Mouse (Mus musculus) liver, embryonic 12.5 days (tissue): Measurements from ENCODE around the gene Olfr522. TPM values are rescaled to one million over a fixed set of nuclear protein-coding genes. Genes with fewer than 3 reads are reported as not detected.

Source experiments
- polyA plus RNA-seq: library from polyadenylated mRNA; unstranded; fragments of >200 nt; fragmentation: Nextera tagmentation; extraction: Ambion mirVana; gene quantifications from 2 replicates; pipeline ENCODE4 v1.2.1, GENCODE M21; 2016

Gene Olfr522
- polyA plus RNA-seq, 1 experiment from 2014 or later: not detected

Other genes with a start within 250 kb of the Olfr522 start
- gene Utf1, start 221.0 kb downstream of the Olfr522 start, polyA plus RNA-seq: not detected in 2 replicates
- not detected in 2 replicates for gene 6430531B16Rik, start 186.0 kb downstream of the Olfr522 start, polyA plus RNA-seq
- 0.61 and 0.83 TPM in 2 replicates for gene Adam8, start 172.2 kb downstream of the Olfr522 start, polyA plus RNA-seq
- gene Zfp511, start 128.4 kb downstream of the Olfr522 start, polyA plus RNA-seq: 28.7 and 29.6 TPM in 2 replicates
- 36.6 and 38.3 TPM in 2 replicates for gene Tubgcp2, start 128.1 kb downstream of the Olfr522 start, polyA plus RNA-seq
- not detected in 2 replicates for gene Msx3, start 115.7 kb downstream of the Olfr522 start, polyA plus RNA-seq
- 0.33 and 0.38 TPM in 2 replicates for gene Caly, start 82.2 kb downstream of the Olfr522 start, polyA plus RNA-seq
- not detected in 2 replicates for gene Prap1, start 71.4 kb downstream of the Olfr522 start, polyA plus RNA-seq
- 7.4 and 7.6 TPM in 2 replicates for gene Fuom, start 62.3 kb downstream of the Olfr522 start, polyA plus RNA-seq
- gene Paox, start 49.0 kb downstream of the Olfr522 start, polyA plus RNA-seq: 11.0 and 11.5 TPM in 2 replicates
- 78.4 and 78.7 TPM in 2 replicates for gene Echs1, start 48.3 kb downstream of the Olfr522 start, polyA plus RNA-seq
- 25.4 and 25.6 TPM in 2 replicates for gene Mtg1, start 27.2 kb downstream of the Olfr522 start, polyA plus RNA-seq
- gene Sprn, start 9.9 kb downstream of the Olfr522 start, polyA plus RNA-seq: 0.04 TPM in 1 of 2 replicates, not detected in the other
- gene Olfr523, start 8.5 kb upstream of the Olfr522 start, polyA plus RNA-seq: not detected in 2 replicates
- gene Olfr524, start 41.2 kb upstream of the Olfr522 start, polyA plus RNA-seq: not detected in 2 replicates
- 0.08 TPM in 1 of 2 replicates, not detected in the other for gene Cd163l1, start 53.5 kb upstream of the Olfr522 start, polyA plus RNA-seq
- not detected in 2 replicates for gene 5830411N06Rik, start 82.5 kb upstream of the Olfr522 start, polyA plus RNA-seq
- gene Olfr525, start 156.1 kb upstream of the Olfr522 start, polyA plus RNA-seq: not detected in 2 replicates
- gene Olfr527, start 169.3 kb upstream of the Olfr522 start, polyA plus RNA-seq: not detected in 2 replicates
- gene Olfr60, start 196.9 kb upstream of the Olfr522 start, polyA plus RNA-seq: not detected in 2 replicates
- gene Olfr530, start 211.6 kb upstream of the Olfr522 start, polyA plus RNA-seq: not detected in 2 replicates
- gene Olfr531, start 238.2 kb upstream of the Olfr522 start, polyA plus RNA-seq: not detected in 2 replicates